Mouse (Mus musculus): Measurements from ENCODE around the gene Gm20828. TPM values are rescaled to one million over a fixed set of nuclear protein-coding genes. Genes with fewer than 3 reads are reported as not detected.

Gm20828 gene
- not detected in 2 replicates for polyA plus RNA-seq (2015; fragmentation: Nextera tagmentation; extraction: Ambion mirVana)

DNA sequence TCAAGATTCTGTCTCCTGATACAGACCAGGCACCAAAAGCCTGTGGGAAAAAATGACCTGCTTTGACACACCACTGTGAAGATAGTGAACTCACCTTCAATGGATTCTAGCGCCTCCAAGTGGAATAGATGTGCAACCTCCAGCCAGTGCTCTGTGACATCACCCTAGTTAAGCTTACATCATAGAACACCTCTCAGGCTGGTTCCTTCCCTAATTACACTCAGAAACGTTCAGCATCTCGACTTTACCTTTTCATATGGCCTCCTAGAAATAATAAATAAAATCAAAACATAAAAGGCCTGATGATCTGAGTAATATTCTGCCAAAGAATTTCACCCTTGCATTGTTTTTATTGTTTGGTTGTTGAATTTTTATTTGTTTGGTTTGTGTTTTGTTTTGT, at the start of gene Gm20828:
Gm20828 (minus strand) TSS at position 101 of the 400 bp plus-strand sequence.

